Mouse (Mus musculus) E14TG2a.4 (cell line): Measurements from ENCODE around the gene Efcab11.

Experiments
- CTCF ChIP-seq: conservative IDR thresholded peaks from 2 replicates; pipeline ENCODE4 v1.5.1; 2014; ENCODE audit warnings: low read length
- NANOG ChIP-seq: IDR thresholded peaks from 2 replicates; pipeline ENCODE4 v1.6.1; 2014; ENCODE audit warnings: borderline replicate concordance, low read length, mixed read lengths

- no peak for TF ChIP-seq CTCF
- TF ChIP-seq NANOG = no peak
Observed at GRCm38 (mm10) chr12:99712214-99712613, 172.0 kb downstream of the Efcab11 start.
